Mouse (Mus musculus): ENCODE results near the gene Vps9d1.

- TF ChIP-seq POLR2A (IDR thresholded peaks at IDR 0.05; ENCODE audit: borderline replicate concordance, extremely low read depth, low read depth, low read length) (no peak), CTCF (IDR thresholded peaks at IDR 0.05; ENCODE audit: insufficient read depth, low read length) (no peak)
These were observed 25.7 kb downstream of the Vps9d1 start for GRCm38 (mm10) chr8:123228416-123228815.

All from lung, adult 2 months (tissue).